Mouse (Mus musculus): ENCODE measurements around the gene Dab2. TPM values are rescaled to one million over a fixed set of nuclear protein-coding genes. Genes with fewer than 3 reads are reported as not detected.
A peak's percentile ranks its signal among the peaks of the same experiment; 100 is the strongest.

Gene Dab2
- polyA plus RNA-seq, 1 experiment from 2014 or later: 20.9 TPM

GRCm38 (mm10) chr15:6267147-6267758 lies 32.3 kb upstream of the Dab2 start:
- ATAC-seq (peak; percentile 65), DNase-seq (ENCODE audit: low spot score) (peak; percentile 56)
- Histone ChIP-seq H3K4me1 (ENCODE audit: insufficient read depth, low read depth, low read length) (no peaks in the 10 kb centered on the region), H3K27ac (ENCODE audit: low read length) (no peak overlapping the region), H3K9me3 (ENCODE audit: low read length) (no peaks in the 10 kb centered on the region), H3K27me3 (replicated peaks; ENCODE audit: insufficient read depth, low read length) (no peaks in the 10 kb centered on the region), H3K4me3 (ENCODE audit: low read depth, low read length) (no peak overlapping the region), H3K9ac (replicated peaks; ENCODE audit: low read depth) (no peak overlapping the region), H3K4me2 (replicated peaks; ENCODE audit: low read depth, low read length) (no peak overlapping the region), H3K36me3 (ENCODE audit: insufficient read depth, low read length) (no peaks in the 10 kb centered on the region)
- no peak for TF ChIP-seq CTCF (IDR thresholded peaks at IDR 0.05)
- no peak for TF ChIP-seq EP300 (IDR thresholded peaks at IDR 0.05)
- 46% methylated on average over 3 of the region's 3 CpGs for WGBS

GRCm38 (mm10) chr15:6278606-6279468 lies 20.8 kb upstream of the Dab2 start:
- no peaks in the 10 kb centered on the region for H3K9me3 ChIP-seq (ENCODE audit: low read length)
- H3K36me3 ChIP-seq (ENCODE audit: insufficient read depth, low read length): no peaks in the 10 kb centered on the region
- peak; percentile 68 for ATAC-seq
- no peak overlapping the region for H3K4me3 ChIP-seq (ENCODE audit: low read depth, low read length)
- WGBS: 22% methylated on average over 11 of the region's 11 CpGs
- TF ChIP-seq EP300 (IDR thresholded peaks at IDR 0.05) (peak; percentile 56), CTCF (IDR thresholded peaks at IDR 0.05) (no peak)
- peak overlapping the region; percentile 21; the same call in 1 of the 2 replicates for H3K4me2 ChIP-seq (replicated peaks; ENCODE audit: low read depth, low read length)
- H3K27ac ChIP-seq (ENCODE audit: low read length): no peak overlapping the region
- DNase-seq (ENCODE audit: low spot score): peak; percentile 75
- no peak overlapping the region for H3K9ac ChIP-seq (replicated peaks; ENCODE audit: low read depth)
- no peaks in the 10 kb centered on the region for H3K27me3 ChIP-seq (replicated peaks; ENCODE audit: insufficient read depth, low read length)
- H3K4me1 ChIP-seq (ENCODE audit: insufficient read depth, low read depth, low read length): peaks cover 7% of the 10 kb centered on the region; the same call in 1 of the 2 replicates

GRCm38 (mm10) chr15:6280021-6280451 lies 19.6 kb upstream of the Dab2 start:
- Histone ChIP-seq H3K36me3 (ENCODE audit: insufficient read depth, low read length) (no peaks in the 10 kb centered on the region), H3K4me2 (replicated peaks; ENCODE audit: low read depth, low read length) (no peak overlapping the region), H3K27me3 (replicated peaks; ENCODE audit: insufficient read depth, low read length) (no peaks in the 10 kb centered on the region), H3K4me3 (ENCODE audit: low read depth, low read length) (no peak overlapping the region), H3K9me3 (ENCODE audit: low read length) (no peaks in the 10 kb centered on the region), H3K27ac (ENCODE audit: low read length) (no peak overlapping the region), H3K4me1 (ENCODE audit: insufficient read depth, low read depth, low read length) (peaks cover 7% of the 10 kb centered on the region; the same call in 1 of the 2 replicates), H3K9ac (replicated peaks; ENCODE audit: low read depth) (no peak overlapping the region)
- TF ChIP-seq EP300 (IDR thresholded peaks at IDR 0.05) (no peak), CTCF (IDR thresholded peaks at IDR 0.05) (no peak)
- no peak for DNase-seq (ENCODE audit: low spot score)
- WGBS: 44% methylated on average over 4 of the region's 4 CpGs
- no peak for ATAC-seq

- Histone ChIP-seq H3K9ac (replicated peaks; ENCODE audit: low read depth) (no peak overlapping the region), H3K9me3 (ENCODE audit: low read length) (no peaks in the 10 kb centered on the region), H3K4me3 (ENCODE audit: low read depth, low read length) (no peak overlapping the region), H3K4me1 (ENCODE audit: insufficient read depth, low read depth, low read length) (peaks cover 7% of the 10 kb centered on the region; the same call in 1 of the 2 replicates), H3K27ac (ENCODE audit: low read length) (no peak overlapping the region), H3K36me3 (ENCODE audit: insufficient read depth, low read length) (no peaks in the 10 kb centered on the region), H3K4me2 (replicated peaks; ENCODE audit: low read depth, low read length) (no peak overlapping the region), H3K27me3 (replicated peaks; ENCODE audit: insufficient read depth, low read length) (no peaks in the 10 kb centered on the region)
- TF ChIP-seq CTCF (IDR thresholded peaks at IDR 0.05) (no peak), EP300 (IDR thresholded peaks at IDR 0.05) (no peak)
- ATAC-seq: no peak
- WGBS: 89% methylated on average over 9 of the region's 9 CpGs
- no peak for DNase-seq (ENCODE audit: low spot score)
Measured at GRCm38 (mm10) chr15:6283249-6283648, 16.3 kb upstream of the Dab2 start.

- ATAC-seq: no peak
- DNase-seq (ENCODE audit: low spot score): no peak
- Histone ChIP-seq H3K36me3 (ENCODE audit: insufficient read depth, low read length) (no peaks in the 10 kb centered on the region), H3K4me3 (ENCODE audit: low read depth, low read length) (no peak overlapping the region), H3K4me2 (replicated peaks; ENCODE audit: low read depth, low read length) (no peak overlapping the region), H3K9me3 (ENCODE audit: low read length) (no peaks in the 10 kb centered on the region), H3K4me1 (ENCODE audit: insufficient read depth, low read depth, low read length) (no peaks in the 10 kb centered on the region), H3K27ac (ENCODE audit: low read length) (no peak overlapping the region), H3K27me3 (replicated peaks; ENCODE audit: insufficient read depth, low read length) (no peaks in the 10 kb centered on the region), H3K9ac (replicated peaks; ENCODE audit: low read depth) (no peak overlapping the region)
- WGBS: 25% methylated on average over 2 of the region's 2 CpGs
- TF ChIP-seq CTCF (IDR thresholded peaks at IDR 0.05) (no peak), EP300 (IDR thresholded peaks at IDR 0.05) (no peak)
Measured at GRCm38 (mm10) chr15:6296071-6296470, 3.5 kb upstream of the Dab2 start.

GRCm38 (mm10) chr15:6298726-6299125 lies 862 bp upstream of the Dab2 start:
- 88% methylated on average over 3 of the region's 3 CpGs for WGBS
- TF ChIP-seq EP300 (IDR thresholded peaks at IDR 0.05) (no peak), CTCF (IDR thresholded peaks at IDR 0.05) (no peak)

More at GRCm38 (mm10) chr15:6298726-6299125, 862 bp upstream of the Dab2 start:
- no peaks in the 10 kb centered on the region for H3K27me3 ChIP-seq (replicated peaks; ENCODE audit: insufficient read depth, low read length)
- no peak overlapping the region for H3K4me3 ChIP-seq (ENCODE audit: low read depth, low read length)
- ATAC-seq (no peak), DNase-seq (ENCODE audit: low spot score) (no peak)
- H3K36me3 ChIP-seq (ENCODE audit: insufficient read depth, low read length): no peaks in the 10 kb centered on the region
- no peak overlapping the region for H3K4me2 ChIP-seq (replicated peaks; ENCODE audit: low read depth, low read length)
- no peaks in the 10 kb centered on the region for H3K4me1 ChIP-seq (ENCODE audit: insufficient read depth, low read depth, low read length)
- no peak overlapping the region for H3K9ac ChIP-seq (replicated peaks; ENCODE audit: low read depth)
- H3K9me3 ChIP-seq (ENCODE audit: low read length): no peaks in the 10 kb centered on the region
- no peak overlapping the region for H3K27ac ChIP-seq (ENCODE audit: low read length)

All from lung, postnatal 0 days (tissue).